Mouse (Mus musculus): ENCODE results near the gene Srgap2. TPM values are rescaled to one million over a fixed set of nuclear protein-coding genes. Genes with fewer than 3 reads are reported as not detected.
A peak's percentile ranks its signal among the peaks of the same experiment; 100 is the strongest.

Gene Srgap2
- polyA plus RNA-seq, 1 experiment from 2014 or later, result 13.5 TPM

DNA sequence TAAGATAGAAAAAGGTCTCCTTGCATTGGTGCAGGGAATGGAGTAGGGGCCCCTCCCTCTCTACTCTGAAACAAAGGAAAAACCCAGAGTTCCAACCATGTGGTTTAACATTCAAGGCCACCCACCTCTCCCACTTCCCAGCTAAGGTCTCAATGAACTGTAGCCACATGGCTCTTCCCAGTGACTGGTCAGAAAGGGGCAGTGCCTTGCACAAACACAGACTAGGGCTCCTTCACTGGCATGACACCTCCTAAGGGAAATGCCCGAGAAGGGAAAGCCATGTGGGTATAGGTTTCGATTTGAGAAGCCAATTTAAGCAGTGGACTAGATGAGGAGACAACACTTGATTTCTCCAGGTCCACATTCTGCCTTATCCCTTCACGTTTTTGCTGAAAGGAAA, 3.4 kb downstream of the Srgap2 start:
- Histone ChIP-seq H3K4me1 (peaks cover 32% of the 10 kb centered on the region), H3K4me2 (replicated peaks) (peak overlapping the region; percentile 96), H3K4me3 (no peak overlapping the region; the same call in 1 of the 2 replicates), H3K36me3 (no peaks in the 10 kb centered on the region), H3K27me3 (replicated peaks) (no peaks in the 10 kb centered on the region), H3K9ac (no peak overlapping the region), H3K9me3 (no peaks in the 10 kb centered on the region), H3K27ac (no peak overlapping the region)
- ATAC-seq (ENCODE audit: low FRiP score, low read depth), result no peak
- WGBS, result 51% methylated on average over 3 of the region's 3 CpGs

DNA sequence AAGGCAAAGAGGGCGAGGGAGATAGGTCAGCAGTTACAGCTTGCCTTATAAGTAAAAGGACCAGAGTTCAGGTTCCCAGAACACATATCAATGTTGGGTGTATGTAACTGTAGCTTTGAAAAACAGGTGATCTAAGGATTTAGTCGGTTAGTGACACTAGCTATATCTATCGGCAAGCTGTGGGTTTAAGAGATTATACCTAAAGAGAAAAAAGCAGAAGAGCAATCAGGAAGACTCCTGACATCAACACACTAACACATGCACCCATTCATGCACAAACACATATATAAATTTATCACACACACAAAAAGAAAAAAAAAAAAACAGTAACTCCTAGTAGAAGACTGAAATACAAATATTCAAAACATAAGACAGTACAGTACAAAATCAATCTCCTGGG, 10.6 kb downstream of the Srgap2 start:
- Histone ChIP-seq H3K27me3 (replicated peaks) (no peaks in the 10 kb centered on the region), H3K4me2 (replicated peaks) (no peak overlapping the region), H3K27ac (no peak overlapping the region), H3K36me3 (no peaks in the 10 kb centered on the region), H3K4me3 (no peak overlapping the region), H3K9me3 (no peaks in the 10 kb centered on the region), H3K9ac (no peak overlapping the region), H3K4me1 (no peaks in the 10 kb centered on the region)
- no peak for ATAC-seq (ENCODE audit: low FRiP score, low read depth)
- WGBS, result 95% methylated on average over 3 of the region's 3 CpGs

GRCm38 (mm10) chr1:131514197-131514596, 13.0 kb downstream of the Srgap2 start:
- Histone ChIP-seq H3K9ac (no peak overlapping the region), H3K9me3 (no peaks in the 10 kb centered on the region), H3K27me3 (replicated peaks) (no peaks in the 10 kb centered on the region), H3K4me2 (replicated peaks) (no peak overlapping the region), H3K4me1 (no peaks in the 10 kb centered on the region), H3K27ac (no peak overlapping the region), H3K4me3 (no peak overlapping the region), H3K36me3 (no peaks in the 10 kb centered on the region)
- WGBS, result 71% methylated on average over 1 of the region's 1 CpGs
- ATAC-seq (ENCODE audit: low FRiP score, low read depth), result no peak

GRCm38 (mm10) chr1:131513136-131513535, 14.0 kb downstream of the Srgap2 start:
- H3K9me3 ChIP-seq, result no peaks in the 10 kb centered on the region
- WGBS, result 97% methylated on average over 2 of the region's 2 CpGs
- no peak overlapping the region for H3K9ac ChIP-seq
- ATAC-seq (ENCODE audit: low FRiP score, low read depth), result no peak
- H3K27ac ChIP-seq, result no peak overlapping the region
- no peak overlapping the region for H3K4me2 ChIP-seq (replicated peaks)
- H3K27me3 ChIP-seq (replicated peaks), result no peaks in the 10 kb centered on the region
- H3K4me3 ChIP-seq, result no peak overlapping the region
- H3K4me1 ChIP-seq, result no peaks in the 10 kb centered on the region
- no peaks in the 10 kb centered on the region for H3K36me3 ChIP-seq

DNA sequence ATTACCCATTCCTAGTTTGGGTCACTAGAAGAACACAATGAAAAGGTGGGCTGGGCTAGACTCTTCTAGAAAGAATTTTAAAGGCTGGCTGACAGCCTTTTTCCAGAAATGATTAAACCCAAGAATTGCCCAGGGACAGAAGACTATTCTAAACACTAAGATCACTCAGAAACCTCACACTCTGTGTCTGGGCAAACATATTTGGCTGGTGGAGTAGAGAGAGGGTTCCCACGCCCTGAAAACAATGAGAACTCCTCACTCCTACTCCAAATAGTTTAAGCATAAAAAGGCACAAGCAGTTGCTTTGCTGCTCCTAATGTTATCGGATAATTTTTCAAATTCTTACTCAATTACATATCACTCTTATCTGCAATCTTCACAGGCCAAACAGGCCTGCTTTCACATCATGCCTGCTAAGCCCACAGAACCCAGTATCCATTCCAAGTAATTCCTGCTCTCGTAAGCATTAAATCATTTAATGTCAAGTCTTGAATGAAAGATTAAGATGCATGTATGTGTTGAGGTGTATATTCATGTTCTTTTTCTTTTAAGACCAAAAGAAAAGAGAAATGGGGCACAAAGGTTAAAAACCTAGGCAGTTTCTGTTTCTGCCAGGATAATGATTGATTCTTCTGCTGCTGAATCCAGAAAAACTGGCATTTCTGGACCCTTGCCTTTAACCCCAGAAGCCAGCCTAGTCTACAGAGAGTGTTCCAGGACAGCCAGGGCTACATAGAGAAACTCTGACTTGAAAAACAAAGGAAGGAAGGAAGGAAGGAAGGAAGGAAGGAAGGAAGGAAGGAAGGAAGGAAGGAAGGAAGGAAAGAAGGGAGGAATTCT, 15.3 kb downstream of the Srgap2 start:
- WGBS, result 82% methylated on average over 3 of the region's 3 CpGs
- Histone ChIP-seq H3K27me3 (replicated peaks) (no peaks in the 10 kb centered on the region), H3K4me1 (no peaks in the 10 kb centered on the region), H3K4me2 (replicated peaks) (no peak overlapping the region), H3K4me3 (no peak overlapping the region), H3K27ac (no peak overlapping the region), H3K9ac (no peak overlapping the region), H3K36me3 (no peaks in the 10 kb centered on the region), H3K9me3 (no peaks in the 10 kb centered on the region)
- no peak for ATAC-seq (ENCODE audit: low FRiP score, low read depth)

- ATAC-seq (ENCODE audit: low FRiP score, low read depth), result no peak
- H3K27ac ChIP-seq, result no peak overlapping the region
Measured at GRCm38 (mm10) chr1:131511131-131511530, 16.0 kb downstream of the Srgap2 start.

GRCm38 (mm10) chr1:131501681-131502080, 25.5 kb downstream of the Srgap2 start:
- H3K27me3 ChIP-seq (replicated peaks), result no peaks in the 10 kb centered on the region
- 94% methylated on average over 1 of the region's 1 CpGs for WGBS
- H3K27ac ChIP-seq, result no peak overlapping the region
- no peaks in the 10 kb centered on the region for H3K36me3 ChIP-seq
- no peaks in the 10 kb centered on the region for H3K4me1 ChIP-seq
- H3K9ac ChIP-seq, result no peak overlapping the region
- H3K4me2 ChIP-seq (replicated peaks), result no peak overlapping the region
- no peaks in the 10 kb centered on the region for H3K9me3 ChIP-seq
- no peak overlapping the region for H3K4me3 ChIP-seq
- no peak for ATAC-seq (ENCODE audit: low FRiP score, low read depth)

More at GRCm38 (mm10) chr1:131511131-131511530, 16.0 kb downstream of the Srgap2 start:
- Histone ChIP-seq H3K27me3 (replicated peaks) (no peaks in the 10 kb centered on the region), H3K4me1 (no peaks in the 10 kb centered on the region), H3K4me2 (replicated peaks) (no peak overlapping the region), H3K9me3 (no peaks in the 10 kb centered on the region), H3K9ac (no peak overlapping the region), H3K36me3 (no peaks in the 10 kb centered on the region), H3K4me3 (no peak overlapping the region)

DNA sequence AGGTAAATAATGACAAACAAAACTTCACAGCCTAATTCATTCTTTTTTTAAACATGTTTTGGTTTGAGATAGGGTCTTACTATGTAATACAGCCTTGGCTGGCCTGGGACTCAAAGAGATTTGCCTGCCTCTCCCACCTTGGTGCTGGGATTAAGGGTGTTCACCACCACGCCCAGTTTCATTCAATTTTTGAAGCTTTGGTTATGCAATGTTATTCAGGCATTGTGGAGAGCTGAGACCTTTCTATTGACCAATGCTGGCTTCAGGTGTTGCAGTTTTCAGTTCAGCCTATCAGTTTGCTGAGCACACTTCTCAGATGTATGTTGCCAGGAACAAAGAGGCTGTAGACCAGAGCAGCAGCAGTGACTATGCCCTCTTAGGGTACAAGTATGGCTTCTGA, 28.9 kb downstream of the Srgap2 start:
- H3K9me3 ChIP-seq, result no peaks in the 10 kb centered on the region
- no peak overlapping the region for H3K27ac ChIP-seq
- no peaks in the 10 kb centered on the region for H3K4me1 ChIP-seq
- no peak overlapping the region for H3K9ac ChIP-seq
- H3K27me3 ChIP-seq (replicated peaks), result no peaks in the 10 kb centered on the region
- H3K4me3 ChIP-seq, result no peak overlapping the region
- H3K36me3 ChIP-seq, result no peaks in the 10 kb centered on the region
- H3K4me2 ChIP-seq (replicated peaks), result no peak overlapping the region
- 83% methylated on average over 1 of the region's 1 CpGs for WGBS
- no peak for ATAC-seq (ENCODE audit: low FRiP score, low read depth)

DNA sequence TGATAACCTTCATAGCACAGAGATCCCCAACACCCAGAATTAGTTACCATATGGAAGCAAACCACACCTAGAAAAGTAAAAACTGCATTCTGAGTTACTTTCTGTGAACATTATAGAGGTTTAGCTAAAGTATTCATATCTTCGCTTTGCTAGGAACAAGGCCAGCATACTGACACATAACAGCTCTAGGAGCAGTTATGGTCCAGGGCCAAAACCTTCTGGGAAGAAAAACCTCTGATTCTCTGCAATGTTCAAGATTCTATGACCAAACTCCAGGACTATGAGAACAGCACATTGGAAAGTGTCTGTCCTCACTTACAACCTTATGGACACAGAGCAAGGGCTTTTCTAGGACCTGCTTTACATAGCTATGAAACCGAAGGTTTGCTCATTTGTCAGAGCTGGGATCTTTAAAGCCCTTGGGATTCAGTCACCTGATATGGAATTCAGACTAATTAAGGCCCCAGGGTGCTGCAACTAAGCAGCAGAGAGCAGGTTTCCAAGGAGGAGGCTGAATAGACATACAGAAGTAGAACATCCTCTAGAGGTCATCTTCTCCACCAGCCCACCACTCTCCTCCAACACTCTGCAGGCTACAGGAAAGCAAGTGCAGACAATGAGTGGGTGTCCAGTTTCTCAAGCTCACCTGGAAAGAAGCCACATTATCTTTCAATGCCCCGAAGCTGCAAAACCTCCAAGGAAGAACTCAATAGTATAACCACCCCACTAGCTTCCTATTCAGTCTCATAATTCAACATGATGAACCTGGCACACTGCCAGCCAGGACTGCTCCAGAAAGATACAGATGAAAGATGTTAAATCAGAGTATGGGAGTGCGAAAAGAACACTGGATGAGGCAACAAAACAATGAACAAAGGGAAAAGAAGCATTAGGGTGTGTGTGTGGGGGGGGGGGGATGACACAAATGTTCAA, 32.9 kb downstream of the Srgap2 start:
- no peak for ATAC-seq (ENCODE audit: low FRiP score, low read depth)
- Histone ChIP-seq H3K4me3 (no peak overlapping the region), H3K9ac (no peak overlapping the region), H3K27ac (no peak overlapping the region), H3K36me3 (no peaks in the 10 kb centered on the region), H3K9me3 (no peaks in the 10 kb centered on the region), H3K4me1 (no peaks in the 10 kb centered on the region), H3K27me3 (replicated peaks) (no peaks in the 10 kb centered on the region), H3K4me2 (replicated peaks) (no peak overlapping the region)
- WGBS, result 89% methylated on average over 4 of the region's 4 CpGs

GRCm38 (mm10) chr1:131492360-131492759, 34.8 kb downstream of the Srgap2 start:
- H3K27ac ChIP-seq, result no peak overlapping the region

GRCm38 (mm10) chr1:131491579-131491978, 35.6 kb downstream of the Srgap2 start:
- no peaks in the 10 kb centered on the region for H3K9me3 ChIP-seq
- H3K4me3 ChIP-seq, result no peak overlapping the region
- ATAC-seq (ENCODE audit: low FRiP score, low read depth), result no peak
- no peak overlapping the region for H3K27ac ChIP-seq
- H3K9ac ChIP-seq, result no peak overlapping the region
- H3K4me1 ChIP-seq, result no peaks in the 10 kb centered on the region
- H3K27me3 ChIP-seq (replicated peaks), result no peaks in the 10 kb centered on the region
- H3K36me3 ChIP-seq, result no peaks in the 10 kb centered on the region
- WGBS, result 49% methylated on average over 4 of the region's 4 CpGs
- H3K4me2 ChIP-seq (replicated peaks), result no peak overlapping the region

More at GRCm38 (mm10) chr1:131492360-131492759, 34.8 kb downstream of the Srgap2 start:
- Histone ChIP-seq H3K36me3 (no peaks in the 10 kb centered on the region), H3K9ac (no peak overlapping the region), H3K4me3 (no peak overlapping the region), H3K4me1 (no peaks in the 10 kb centered on the region), H3K4me2 (replicated peaks) (no peak overlapping the region), H3K9me3 (no peaks in the 10 kb centered on the region), H3K27me3 (replicated peaks) (no peaks in the 10 kb centered on the region)
- no peak for ATAC-seq (ENCODE audit: low FRiP score, low read depth)
- WGBS, result 64% methylated on average over 2 of the region's 2 CpGs

DNA sequence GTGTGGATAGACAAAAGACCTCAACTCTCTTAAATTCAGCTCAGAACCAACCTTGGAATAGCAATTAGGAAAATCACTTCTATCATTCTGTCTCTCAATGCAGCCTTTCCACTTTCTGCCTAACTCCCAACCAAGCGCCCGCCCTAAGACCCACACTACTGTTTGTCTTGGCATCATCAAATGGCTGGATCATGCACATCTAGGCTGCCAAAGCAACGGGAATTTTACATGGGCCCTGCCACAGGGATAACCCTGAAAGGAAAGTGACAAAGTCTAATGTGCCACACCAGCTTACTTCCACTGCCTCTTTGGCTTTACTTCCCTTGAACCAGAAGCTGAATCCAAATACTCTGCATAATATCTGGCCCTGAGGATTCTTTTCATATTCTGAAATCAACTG, 37.8 kb downstream of the Srgap2 start:
- Histone ChIP-seq H3K36me3 (no peaks in the 10 kb centered on the region), H3K4me3 (no peak overlapping the region), H3K9me3 (no peaks in the 10 kb centered on the region), H3K27ac (no peak overlapping the region), H3K9ac (no peak overlapping the region), H3K4me1 (no peaks in the 10 kb centered on the region), H3K4me2 (replicated peaks) (no peak overlapping the region), H3K27me3 (replicated peaks) (no peaks in the 10 kb centered on the region)
- WGBS, result 88% methylated on average over 3 of the region's 3 CpGs
- ATAC-seq (ENCODE audit: low FRiP score, low read depth), result no peak

Measured in neural tube, embryonic 12.5 days (tissue).